Mouse (Mus musculus): Measurements from ENCODE around the gene Axin1.
A peak's percentile ranks its signal among the peaks of the same experiment; 100 is the strongest.

Gene Axin1

GRCm38 (mm10) chr17:26239551-26239950 is 101.1 kb downstream of the Axin1 start:
- DNase-seq (ENCODE audit: low spot score in 2 of 2) = no peak

- no peak for DNase-seq (ENCODE audit: low spot score in 2 of 2)
These were observed 101.8 kb downstream of the Axin1 start for GRCm38 (mm10) chr17:26240120-26240790.

DNA sequence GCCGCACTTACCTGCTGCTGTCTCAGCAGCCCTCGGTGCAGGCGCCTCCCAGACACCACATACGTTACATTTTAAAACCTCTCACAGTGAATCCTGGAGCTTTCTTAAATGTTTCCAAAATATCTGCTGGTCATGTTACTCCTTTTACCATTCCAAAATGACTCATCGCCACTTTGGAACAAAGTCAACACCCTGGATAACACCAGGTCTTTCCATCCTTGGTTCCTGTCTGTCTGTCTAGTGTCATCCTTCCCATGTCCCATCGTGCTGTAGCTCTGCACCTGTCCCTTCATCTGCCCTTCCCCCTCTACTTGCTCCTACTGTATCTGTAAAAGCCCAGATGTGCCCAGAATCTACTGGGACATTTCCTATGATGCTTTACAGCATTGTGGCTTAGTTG is 102.5 kb downstream of the Axin1 start:
- no peak for DNase-seq (ENCODE audit: low spot score in 2 of 2)

GRCm38 (mm10) chr17:26243471-26244100 is 105.1 kb downstream of the Axin1 start:
- DNase-seq (ENCODE audit: low spot score in 2 of 2) = no peak

GRCm38 (mm10) chr17:26244101-26244841 is 105.8 kb downstream of the Axin1 start, which contains the start of gene Fam234a:
TSS of gene Fam234a (minus strand) at chr17:26244242.
- DNase-seq (ENCODE audit: low spot score in 2 of 2) = peak; percentile 86 to 88

All from frontal cortex, postnatal 10 days (tissue).